Mouse (Mus musculus): ENCODE results near the gene Rab3gap2. TPM values are rescaled to one million over a fixed set of nuclear protein-coding genes. Genes with fewer than 3 reads are reported as not detected.

Gene Rab3gap2
- polyA plus RNA-seq, 1 experiment from 2014 or later: 15.1 TPM

- no peak overlapping the region for H3K4me2 ChIP-seq
- WGBS: 61% methylated on average over 22 of the region's 22 CpGs
- no peak overlapping the region for H3K4me3 ChIP-seq
- H3K27ac ChIP-seq: no peak overlapping the region
- H3K4me1 ChIP-seq (replicated peaks): peaks cover 22% of the 10 kb centered on the region
- H3K9me3 ChIP-seq (replicated peaks): no peaks in the 10 kb centered on the region
- no peak for ATAC-seq (replicated peaks; ENCODE audit: insufficient number of reproducible peaks, insufficient read depth, low FRiP score, low read depth)
- H3K9ac ChIP-seq: no peak overlapping the region
- no peaks in the 10 kb centered on the region for H3K36me3 ChIP-seq
- no peaks in the 10 kb centered on the region for H3K27me3 ChIP-seq
Measured at GRCm38 (mm10) chr1:185200571-185201395, 3.1 kb upstream of the Rab3gap2 start.

- Histone ChIP-seq H3K4me1 (replicated peaks) (peaks cover 22% of the 10 kb centered on the region), H3K4me3 (no peak overlapping the region), H3K36me3 (no peaks in the 10 kb centered on the region), H3K27me3 (no peaks in the 10 kb centered on the region), H3K9me3 (replicated peaks) (no peaks in the 10 kb centered on the region), H3K9ac (no peak overlapping the region), H3K27ac (no peak overlapping the region), H3K4me2 (no peak overlapping the region)
- 79% methylated on average over 2 of the region's 2 CpGs for WGBS
- no peak for ATAC-seq (replicated peaks; ENCODE audit: insufficient number of reproducible peaks, insufficient read depth, low FRiP score, low read depth)
Measured at GRCm38 (mm10) chr1:185201994-185202393, 1.9 kb upstream of the Rab3gap2 start.

GRCm38 (mm10) chr1:185203196-185203908 is 565 bp upstream of the Rab3gap2 start:
- Histone ChIP-seq H3K4me2 (peak overlapping the region; percentile 75), H3K9me3 (replicated peaks) (no peaks in the 10 kb centered on the region), H3K4me3 (peak overlapping the region; percentile 97), H3K36me3 (no peaks in the 10 kb centered on the region), H3K9ac (peak overlapping the region; percentile 54), H3K4me1 (replicated peaks) (peaks cover 22% of the 10 kb centered on the region), H3K27me3 (no peaks in the 10 kb centered on the region), H3K27ac (peak overlapping the region; percentile 89)
- 4% methylated on average over 23 of the region's 23 CpGs for WGBS
- no peak for ATAC-seq (replicated peaks; ENCODE audit: insufficient number of reproducible peaks, insufficient read depth, low FRiP score, low read depth)

- H3K4me1 ChIP-seq (replicated peaks): peaks cover 22% of the 10 kb centered on the region
- peak overlapping the region; percentile 75 for H3K4me2 ChIP-seq
- no peaks in the 10 kb centered on the region for H3K36me3 ChIP-seq
- no peak for ATAC-seq (replicated peaks; ENCODE audit: insufficient number of reproducible peaks, insufficient read depth, low FRiP score, low read depth)
- no peaks in the 10 kb centered on the region for H3K27me3 ChIP-seq
- 49% methylated on average over 8 of the region's 8 CpGs for WGBS
- no peaks in the 10 kb centered on the region for H3K9me3 ChIP-seq (replicated peaks)
- H3K27ac ChIP-seq: no peak overlapping the region
- peak overlapping the region; percentile 97 for H3K4me3 ChIP-seq
- H3K9ac ChIP-seq: peak overlapping the region; percentile 40; the same call in 1 of the 2 replicates
Measured at GRCm38 (mm10) chr1:185205090-185205489, 1.2 kb downstream of the Rab3gap2 start.

GRCm38 (mm10) chr1:185207851-185208595 is 4.1 kb downstream of the Rab3gap2 start:
- no peaks in the 10 kb centered on the region for H3K27me3 ChIP-seq
- H3K27ac ChIP-seq: no peak overlapping the region
- H3K36me3 ChIP-seq: no peaks in the 10 kb centered on the region
- WGBS: 85% methylated on average over 13 of the region's 13 CpGs
- no peak for ATAC-seq (replicated peaks; ENCODE audit: insufficient number of reproducible peaks, insufficient read depth, low FRiP score, low read depth)
- no peak overlapping the region for H3K4me2 ChIP-seq
- peaks cover 14% of the 10 kb centered on the region for H3K4me1 ChIP-seq (replicated peaks)
- no peak overlapping the region for H3K9ac ChIP-seq
- H3K4me3 ChIP-seq: no peak overlapping the region
- H3K9me3 ChIP-seq (replicated peaks): no peaks in the 10 kb centered on the region

GRCm38 (mm10) chr1:185208766-185209165 is 4.8 kb downstream of the Rab3gap2 start:
- H3K36me3 ChIP-seq: no peaks in the 10 kb centered on the region
- no peak for ATAC-seq (replicated peaks; ENCODE audit: insufficient number of reproducible peaks, insufficient read depth, low FRiP score, low read depth)
- no peaks in the 10 kb centered on the region for H3K27me3 ChIP-seq
- no peak overlapping the region for H3K4me3 ChIP-seq
- H3K4me1 ChIP-seq (replicated peaks): peaks cover 14% of the 10 kb centered on the region
- H3K27ac ChIP-seq: no peak overlapping the region
- H3K9ac ChIP-seq: no peak overlapping the region
- WGBS: 88% methylated on average over 8 of the region's 8 CpGs
- H3K9me3 ChIP-seq (replicated peaks): no peaks in the 10 kb centered on the region
- no peak overlapping the region for H3K4me2 ChIP-seq

GRCm38 (mm10) chr1:185209641-185210176 is 5.8 kb downstream of the Rab3gap2 start:
- no peak for ATAC-seq (replicated peaks; ENCODE audit: insufficient number of reproducible peaks, insufficient read depth, low FRiP score, low read depth)
- H3K4me2 ChIP-seq: no peak overlapping the region
- peaks cover 5% of the 10 kb centered on the region; the same call in 1 of the 2 replicates for H3K36me3 ChIP-seq

GRCm38 (mm10) chr1:185216360-185216759 is 12.4 kb downstream of the Rab3gap2 start:
- no peak overlapping the region for H3K4me2 ChIP-seq
- 0 out of 2 replicates have a peak, but pooled peaks cover 7% of the 10 kb centered on the region for H3K4me1 ChIP-seq (replicated peaks)
- H3K36me3 ChIP-seq: peaks cover 5% of the 10 kb centered on the region; the same call in 1 of the 2 replicates
- no peak overlapping the region for H3K27ac ChIP-seq
- 42% methylated on average over 5 of the region's 5 CpGs for WGBS
- no peaks in the 10 kb centered on the region for H3K9me3 ChIP-seq (replicated peaks)
- no peak for ATAC-seq (replicated peaks; ENCODE audit: insufficient number of reproducible peaks, insufficient read depth, low FRiP score, low read depth)
- H3K27me3 ChIP-seq: no peaks in the 10 kb centered on the region
- no peak overlapping the region for H3K9ac ChIP-seq
- H3K4me3 ChIP-seq: no peak overlapping the region

More at GRCm38 (mm10) chr1:185209641-185210176, 5.8 kb downstream of the Rab3gap2 start:
- no peak overlapping the region for H3K9ac ChIP-seq
- H3K9me3 ChIP-seq (replicated peaks): no peaks in the 10 kb centered on the region
- H3K4me3 ChIP-seq: no peak overlapping the region
- H3K27me3 ChIP-seq: no peaks in the 10 kb centered on the region
- H3K27ac ChIP-seq: no peak overlapping the region
- 51% methylated on average over 8 of the region's 8 CpGs for WGBS
- H3K4me1 ChIP-seq (replicated peaks): peaks cover 10% of the 10 kb centered on the region

GRCm38 (mm10) chr1:185216762-185217161 is 12.8 kb downstream of the Rab3gap2 start:
- WGBS: 51% methylated on average over 2 of the region's 2 CpGs
- Histone ChIP-seq H3K36me3 (peaks cover 5% of the 10 kb centered on the region; the same call in 1 of the 2 replicates), H3K9me3 (replicated peaks) (no peaks in the 10 kb centered on the region), H3K4me1 (replicated peaks) (0 out of 2 replicates have a peak, but pooled peaks cover 7% of the 10 kb centered on the region), H3K4me2 (no peak overlapping the region), H3K9ac (no peak overlapping the region), H3K27me3 (no peaks in the 10 kb centered on the region), H3K27ac (no peak overlapping the region), H3K4me3 (no peak overlapping the region)
- no peak for ATAC-seq (replicated peaks; ENCODE audit: insufficient number of reproducible peaks, insufficient read depth, low FRiP score, low read depth)

- Histone ChIP-seq H3K9me3 (replicated peaks) (no peaks in the 10 kb centered on the region), H3K4me2 (no peak overlapping the region), H3K27ac (peak overlapping the region; percentile 31; the same call in 1 of the 2 replicates), H3K9ac (no peak overlapping the region), H3K27me3 (no peaks in the 10 kb centered on the region), H3K4me3 (no peak overlapping the region), H3K4me1 (replicated peaks) (0 out of 2 replicates have a peak, but pooled peaks cover 7% of the 10 kb centered on the region), H3K36me3 (peaks cover 13% of the 10 kb centered on the region)
- WGBS: 67% methylated on average over 5 of the region's 5 CpGs
- ATAC-seq (replicated peaks; ENCODE audit: insufficient number of reproducible peaks, insufficient read depth, low FRiP score, low read depth): no peak
Measured at GRCm38 (mm10) chr1:185217966-185218365, 14.0 kb downstream of the Rab3gap2 start.

GRCm38 (mm10) chr1:185226889-185227288 is 23.0 kb downstream of the Rab3gap2 start:
- Histone ChIP-seq H3K4me3 (no peak overlapping the region), H3K9ac (no peak overlapping the region), H3K4me2 (no peak overlapping the region), H3K36me3 (peaks cover 20% of the 10 kb centered on the region), H3K4me1 (replicated peaks) (peaks cover 8% of the 10 kb centered on the region), H3K9me3 (replicated peaks) (no peaks in the 10 kb centered on the region), H3K27ac (no peak overlapping the region), H3K27me3 (no peaks in the 10 kb centered on the region)
- ATAC-seq (replicated peaks; ENCODE audit: insufficient number of reproducible peaks, insufficient read depth, low FRiP score, low read depth): no peak
- 82% methylated on average over 6 of the region's 6 CpGs for WGBS

Measured in heart, embryonic 15.5 days (tissue).